Mouse (Mus musculus) T-helper 1 cell (primary cell): ENCODE results near the gene Slc36a4.

Experiments used
- in situ Hi-C: fragments of 300-600 bp; cut with MboI, MseI; formaldehyde crosslinking; loops from one replicate; pipeline ENCODE4 v1.15.1; 2025; ENCODE audit warnings: high pct_unique_total_duplicates

The Slc36a4 gene

GRCm38 (mm10) chr9:15709599-15710381, at the start of gene Slc36a4:
Slc36a4 (plus strand) TSS chr9:15709738.
- in situ Hi-C loops, result no loop called here

- in situ Hi-C loops, result no loop called here
These were observed 44.9 kb upstream of the Slc36a4 start for GRCm38 (mm10) chr9:15664606-15665005.

- in situ Hi-C loops, result no loop called here
These were observed 40.1 kb upstream of the Slc36a4 start for GRCm38 (mm10) chr9:15669452-15669851.

GRCm38 (mm10) chr9:15670002-15670527, 39.5 kb upstream of the Slc36a4 start:
- in situ Hi-C loops, result no loop called here

GRCm38 (mm10) chr9:15672251-15672650, 37.3 kb upstream of the Slc36a4 start:
- in situ Hi-C loops, result no loop called here

GRCm38 (mm10) chr9:15681855-15682466, 27.6 kb upstream of the Slc36a4 start:
- in situ Hi-C loops, result no loop called here

- in situ Hi-C loops, result loop anchor here (5.0 kb wide), 1 partner anchor 197 kb away; no protein-coding TSS in a partner anchor
These were observed 24.3 kb upstream of the Slc36a4 start for GRCm38 (mm10) chr9:15685215-15685614.

- in situ Hi-C loops, result loop anchor here (5.0 kb wide), 1 partner anchor 195 kb away; no protein-coding TSS in a partner anchor
These were observed 22.2 kb upstream of the Slc36a4 start for GRCm38 (mm10) chr9:15687358-15687757.

GRCm38 (mm10) chr9:15693847-15694246, 15.7 kb upstream of the Slc36a4 start:
- in situ Hi-C loops, result no loop called here

- in situ Hi-C loops, result no loop called here
These were observed 14.5 kb upstream of the Slc36a4 start for GRCm38 (mm10) chr9:15694989-15695388.

GRCm38 (mm10) chr9:15705706-15706105, 3.8 kb upstream of the Slc36a4 start:
- in situ Hi-C loops, result no loop called here

GRCm38 (mm10) chr9:15708979-15709598, 449 bp upstream of the Slc36a4 start:
- in situ Hi-C loops, result no loop called here

- in situ Hi-C loops, result no loop called here
These were observed 1.5 kb downstream of the Slc36a4 start for GRCm38 (mm10) chr9:15710821-15711565.

GRCm38 (mm10) chr9:15711676-15712075, 2.1 kb downstream of the Slc36a4 start:
- in situ Hi-C loops, result no loop called here

- in situ Hi-C loops, result no loop called here
These were observed 5.3 kb downstream of the Slc36a4 start for GRCm38 (mm10) chr9:15714792-15715191.

GRCm38 (mm10) chr9:15715193-15715989, 5.9 kb downstream of the Slc36a4 start:
- in situ Hi-C loops, result no loop called here

- in situ Hi-C loops, result no loop called here
These were observed 7.8 kb downstream of the Slc36a4 start for GRCm38 (mm10) chr9:15717363-15717762.

- in situ Hi-C loops, result no loop called here
These were observed 8.8 kb downstream of the Slc36a4 start for GRCm38 (mm10) chr9:15718295-15718694.

GRCm38 (mm10) chr9:15719594-15719993, 10.1 kb downstream of the Slc36a4 start:
- in situ Hi-C loops, result no loop called here

GRCm38 (mm10) chr9:15720556-15720955, 11.0 kb downstream of the Slc36a4 start:
- in situ Hi-C loops, result loop anchor here (10.0 kb wide), 1 partner anchor 816 kb away; the partner anchor contains the start of gene Izumo1r
